Mouse (Mus musculus): ENCODE data around the gene Cacna1d. TPM values are rescaled to one million over a fixed set of nuclear protein-coding genes. Genes with fewer than 3 reads are reported as not detected.
A peak's percentile ranks its signal among the peaks of the same experiment; 100 is the strongest.

The Cacna1d gene
- polyA plus RNA-seq, 1 experiment from 2014 or later = 0.36 TPM

- no peaks in the 10 kb centered on the region for H3K9me3 ChIP-seq (ENCODE audit: low read length)
- DNase-seq = peak; percentile 11
Measured at GRCm38 (mm10) chr14:30362370-30362769, 128.9 kb downstream of the Cacna1d start.

GRCm38 (mm10) chr14:30360478-30360877 is 130.8 kb downstream of the Cacna1d start:
- H3K27ac ChIP-seq (ENCODE audit: low read depth) = no peak overlapping the region
- no peak for ATAC-seq
- TF ChIP-seq CTCF (IDR thresholded peaks at IDR 0.05; ENCODE audit: low read depth) = no peak
- no peak for TF ChIP-seq EP300 (IDR thresholded peaks at IDR 0.05; ENCODE audit: low read depth)
- peak; percentile 4 for DNase-seq
- 75% methylated on average over 4 of the region's 4 CpGs for WGBS (ENCODE audit: insufficient replicate concordance)
- H3K4me1 ChIP-seq (ENCODE audit: insufficient read depth) = no peaks in the 10 kb centered on the region
- H3K27me3 ChIP-seq (ENCODE audit: insufficient read depth, low read length) = peaks cover 3% of the 10 kb centered on the region; the same call in 1 of the 2 replicates
- H3K9me3 ChIP-seq (ENCODE audit: low read length) = no peaks in the 10 kb centered on the region
- H3K36me3 ChIP-seq (replicated peaks; ENCODE audit: insufficient read depth, low read length) = no peaks in the 10 kb centered on the region
- H3K4me2 ChIP-seq (ENCODE audit: low read depth, low read length) = no peak overlapping the region
- H3K9ac ChIP-seq (replicated peaks) = no peak overlapping the region
- H3K4me3 ChIP-seq (ENCODE audit: low read depth, low read length) = no peak overlapping the region

More at GRCm38 (mm10) chr14:30362370-30362769, 128.9 kb downstream of the Cacna1d start:
- H3K9ac ChIP-seq (replicated peaks) = no peak overlapping the region
- no peak for ATAC-seq
- H3K27ac ChIP-seq (ENCODE audit: low read depth) = no peak overlapping the region
- no peak overlapping the region for H3K4me3 ChIP-seq (ENCODE audit: low read depth, low read length)
- WGBS (ENCODE audit: insufficient replicate concordance) = 53% methylated on average over 4 of the region's 4 CpGs
- no peaks in the 10 kb centered on the region for H3K27me3 ChIP-seq (ENCODE audit: insufficient read depth, low read length)
- TF ChIP-seq EP300 (IDR thresholded peaks at IDR 0.05; ENCODE audit: low read depth) (no peak), CTCF (IDR thresholded peaks at IDR 0.05; ENCODE audit: low read depth) (no peak)
- no peaks in the 10 kb centered on the region for H3K36me3 ChIP-seq (replicated peaks; ENCODE audit: insufficient read depth, low read length)
- H3K4me2 ChIP-seq (ENCODE audit: low read depth, low read length) = no peak overlapping the region
- no peaks in the 10 kb centered on the region for H3K4me1 ChIP-seq (ENCODE audit: insufficient read depth)

GRCm38 (mm10) chr14:30360004-30360403 is 131.3 kb downstream of the Cacna1d start:
- no peaks in the 10 kb centered on the region for H3K4me1 ChIP-seq (ENCODE audit: insufficient read depth)
- H3K27ac ChIP-seq (ENCODE audit: low read depth) = no peak overlapping the region
- WGBS (ENCODE audit: insufficient replicate concordance) = 64% methylated on average over 6 of the region's 6 CpGs
- H3K9me3 ChIP-seq (ENCODE audit: low read length) = no peaks in the 10 kb centered on the region
- no peak overlapping the region for H3K9ac ChIP-seq (replicated peaks)
- peaks cover 7% of the 10 kb centered on the region for H3K27me3 ChIP-seq (ENCODE audit: insufficient read depth, low read length)
- no peak for TF ChIP-seq EP300 (IDR thresholded peaks at IDR 0.05; ENCODE audit: low read depth)
- no peak for TF ChIP-seq CTCF (IDR thresholded peaks at IDR 0.05; ENCODE audit: low read depth)
- H3K4me3 ChIP-seq (ENCODE audit: low read depth, low read length) = no peak overlapping the region
- H3K4me2 ChIP-seq (ENCODE audit: low read depth, low read length) = no peak overlapping the region
- no peaks in the 10 kb centered on the region for H3K36me3 ChIP-seq (replicated peaks; ENCODE audit: insufficient read depth, low read length)
- no peak for ATAC-seq
- DNase-seq = peak; percentile 0

- DNase-seq (peak; percentile 3), ATAC-seq (no peak)
- peaks cover 22% of the 10 kb centered on the region for H3K27me3 ChIP-seq (ENCODE audit: insufficient read depth, low read length)
- no peak overlapping the region for H3K4me2 ChIP-seq (ENCODE audit: low read depth, low read length)
- H3K9ac ChIP-seq (replicated peaks) = no peak overlapping the region
- no peak overlapping the region for H3K27ac ChIP-seq (ENCODE audit: low read depth)
- H3K9me3 ChIP-seq (ENCODE audit: low read length) = no peaks in the 10 kb centered on the region
- WGBS (ENCODE audit: insufficient replicate concordance) = 69% methylated on average over 1 of the region's 1 CpGs
- H3K4me3 ChIP-seq (ENCODE audit: low read depth, low read length) = no peak overlapping the region
- TF ChIP-seq EP300 (IDR thresholded peaks at IDR 0.05; ENCODE audit: low read depth) = no peak
- TF ChIP-seq CTCF (IDR thresholded peaks at IDR 0.05; ENCODE audit: low read depth) = no peak
- H3K4me1 ChIP-seq (ENCODE audit: insufficient read depth) = peaks cover 2% of the 10 kb centered on the region
- H3K36me3 ChIP-seq (replicated peaks; ENCODE audit: insufficient read depth, low read length) = no peaks in the 10 kb centered on the region
Measured at GRCm38 (mm10) chr14:30358028-30358427, 133.2 kb downstream of the Cacna1d start.

- no peak overlapping the region for H3K27ac ChIP-seq (ENCODE audit: low read depth)
- peaks cover 8% of the 10 kb centered on the region for H3K4me1 ChIP-seq (ENCODE audit: insufficient read depth)
- WGBS (ENCODE audit: insufficient replicate concordance) = 86% methylated on average over 3 of the region's 3 CpGs
- H3K9me3 ChIP-seq (ENCODE audit: low read length) = no peaks in the 10 kb centered on the region
- no peak overlapping the region for H3K4me2 ChIP-seq (ENCODE audit: low read depth, low read length)
- no peaks in the 10 kb centered on the region for H3K36me3 ChIP-seq (replicated peaks; ENCODE audit: insufficient read depth, low read length)
- DNase-seq (no peak), ATAC-seq (no peak)
- TF ChIP-seq CTCF (IDR thresholded peaks at IDR 0.05; ENCODE audit: low read depth) = no peak
- TF ChIP-seq EP300 (IDR thresholded peaks at IDR 0.05; ENCODE audit: low read depth) = no peak
- no peak overlapping the region for H3K9ac ChIP-seq (replicated peaks)
- peaks cover 32% of the 10 kb centered on the region for H3K27me3 ChIP-seq (ENCODE audit: insufficient read depth, low read length)
- H3K4me3 ChIP-seq (ENCODE audit: low read depth, low read length) = no peak overlapping the region
Measured at GRCm38 (mm10) chr14:30356456-30356855, 134.8 kb downstream of the Cacna1d start.

GRCm38 (mm10) chr14:30354761-30355160 is 136.5 kb downstream of the Cacna1d start:
- no peak for TF ChIP-seq CTCF (IDR thresholded peaks at IDR 0.05; ENCODE audit: low read depth)
- no peak for TF ChIP-seq EP300 (IDR thresholded peaks at IDR 0.05; ENCODE audit: low read depth)
- no peak for ATAC-seq
- no peak overlapping the region for H3K27ac ChIP-seq (ENCODE audit: low read depth)
- 55% methylated on average over 3 of the region's 3 CpGs for WGBS (ENCODE audit: insufficient replicate concordance)
- peaks cover 8% of the 10 kb centered on the region for H3K4me1 ChIP-seq (ENCODE audit: insufficient read depth)
- no peaks in the 10 kb centered on the region for H3K9me3 ChIP-seq (ENCODE audit: low read length)
- no peak overlapping the region for H3K4me3 ChIP-seq (ENCODE audit: low read depth, low read length)
- H3K27me3 ChIP-seq (ENCODE audit: insufficient read depth, low read length) = peaks cover 36% of the 10 kb centered on the region
- no peaks in the 10 kb centered on the region for H3K36me3 ChIP-seq (replicated peaks; ENCODE audit: insufficient read depth, low read length)
- H3K4me2 ChIP-seq (ENCODE audit: low read depth, low read length) = no peak overlapping the region
- no peak overlapping the region for H3K9ac ChIP-seq (replicated peaks)
- no peak for DNase-seq

GRCm38 (mm10) chr14:30354127-30354463 is 137.2 kb downstream of the Cacna1d start:
- peak overlapping the region; percentile 81 for H3K4me2 ChIP-seq (ENCODE audit: low read depth, low read length)
- H3K9ac ChIP-seq (replicated peaks) = no peak overlapping the region
- no peak for ATAC-seq
- H3K36me3 ChIP-seq (replicated peaks; ENCODE audit: insufficient read depth, low read length) = no peaks in the 10 kb centered on the region
- H3K4me3 ChIP-seq (ENCODE audit: low read depth, low read length) = peak overlapping the region; percentile 46
- H3K27me3 ChIP-seq (ENCODE audit: insufficient read depth, low read length) = peaks cover 36% of the 10 kb centered on the region
- no peak overlapping the region for H3K27ac ChIP-seq (ENCODE audit: low read depth)
- 8% methylated on average over 8 of the region's 8 CpGs for WGBS (ENCODE audit: insufficient replicate concordance)
- H3K4me1 ChIP-seq (ENCODE audit: insufficient read depth) = peaks cover 8% of the 10 kb centered on the region
- no peaks in the 10 kb centered on the region for H3K9me3 ChIP-seq (ENCODE audit: low read length)
- no peak for DNase-seq
- no peak for TF ChIP-seq EP300 (IDR thresholded peaks at IDR 0.05; ENCODE audit: low read depth)
- no peak for TF ChIP-seq CTCF (IDR thresholded peaks at IDR 0.05; ENCODE audit: low read depth)

Data from liver, postnatal 0 days (tissue).